Mouse (Mus musculus) kidney, postnatal 0 days (tissue): Measurements from ENCODE around the gene Tasp1. TPM values are rescaled to one million over a fixed set of nuclear protein-coding genes. Genes with fewer than 3 reads are reported as not detected.

Source experiments
- ATAC-seq: fragments of 200-750 bp; cut with Nextera tagmentation; replicated peaks from 2 replicates; pipeline ENCODE4 v1.8.0; 2017; ENCODE audit warnings: low read depth, moderate number of reproducible peaks, moderate TSS enrichment, moderate library complexity; ENCODE audit not compliant: low FRiP score
- DNase-seq: peaks from one replicate; pipeline ENCODE4 v3.0.0-alpha.2; 2016; ENCODE audit warnings: low spot score
- H3K27ac ChIP-seq: fragments of 300-500 bp; sonication (generic); 2 replicates; pipeline ENCODE4 v1.5.1; 2014; ENCODE audit warnings: mild to moderate bottlenecking
- H3K27me3 ChIP-seq: fragments of 300-500 bp; sonication (generic); 2 replicates; pipeline ENCODE4 v1.6.1; 2014; ENCODE audit warnings: low read length, mixed read lengths; ENCODE audit not compliant: insufficient read depth
- H3K36me3 ChIP-seq: fragments of 300-500 bp; sonication (generic); 2 replicates; pipeline ENCODE4 v1.6.1; 2014; ENCODE audit warnings: low read length, mixed read lengths; ENCODE audit not compliant: insufficient read depth
- H3K4me1 ChIP-seq: fragments of 300-500 bp; sonication (generic); replicated peaks from 2 replicates; pipeline ENCODE4 v1.6.1; 2014; ENCODE audit warnings: antibody characterized with exemption, low read length, mixed read lengths; ENCODE audit not compliant: insufficient read depth
- H3K4me2 ChIP-seq: fragments of 300-500 bp; sonication (generic); 2 replicates; pipeline ENCODE4 v1.6.1; 2014; ENCODE audit warnings: mild to moderate bottlenecking, low read length, moderate library complexity, mixed read lengths
- H3K4me3 ChIP-seq: fragments of 300-500 bp; sonication (generic); replicated peaks from 2 replicates; pipeline ENCODE4 v1.5.1; 2014; ENCODE audit warnings: low read depth, low read length
- H3K9ac ChIP-seq: fragments of 300-500 bp; sonication (generic); 2 replicates; pipeline ENCODE4 v1.6.1; 2014; ENCODE audit warnings: low read depth, low read length
- H3K9me3 ChIP-seq: fragments of 300-500 bp; sonication (generic); replicated peaks from 2 replicates; pipeline ENCODE4 v1.6.1; 2016; ENCODE audit warnings: low read length, inconsistent platforms, mixed read lengths
- CTCF ChIP-seq: IDR thresholded peaks from 2 replicates; pipeline ENCODE4 v1.5.1; 2016; ENCODE audit warnings: antibody characterized with exemption, low read depth, mild to moderate bottlenecking, moderate library complexity
- WGBS: fragments of 180-500 bp; shearing (Covaris S2); extraction: QIAGEN DNeasy Blood & Tissue Kit; methylation state at CpG from one replicate; pipeline ENCODE4 v1.1.7; 2014; 5-methylcytosine and 5-hydroxymethylcytosine counted together
- polyA plus RNA-seq: library from polyadenylated mRNA; unstranded; fragments of >200 nt; fragmentation: Nextera tagmentation; extraction: Ambion mirVana; gene quantifications from 2 replicates; pipeline ENCODE4 v1.2.1, GENCODE M21; 2015

Gene Tasp1
- polyA plus RNA-seq, 1 experiment from 2014 or later: 19.1 TPM

DNA sequence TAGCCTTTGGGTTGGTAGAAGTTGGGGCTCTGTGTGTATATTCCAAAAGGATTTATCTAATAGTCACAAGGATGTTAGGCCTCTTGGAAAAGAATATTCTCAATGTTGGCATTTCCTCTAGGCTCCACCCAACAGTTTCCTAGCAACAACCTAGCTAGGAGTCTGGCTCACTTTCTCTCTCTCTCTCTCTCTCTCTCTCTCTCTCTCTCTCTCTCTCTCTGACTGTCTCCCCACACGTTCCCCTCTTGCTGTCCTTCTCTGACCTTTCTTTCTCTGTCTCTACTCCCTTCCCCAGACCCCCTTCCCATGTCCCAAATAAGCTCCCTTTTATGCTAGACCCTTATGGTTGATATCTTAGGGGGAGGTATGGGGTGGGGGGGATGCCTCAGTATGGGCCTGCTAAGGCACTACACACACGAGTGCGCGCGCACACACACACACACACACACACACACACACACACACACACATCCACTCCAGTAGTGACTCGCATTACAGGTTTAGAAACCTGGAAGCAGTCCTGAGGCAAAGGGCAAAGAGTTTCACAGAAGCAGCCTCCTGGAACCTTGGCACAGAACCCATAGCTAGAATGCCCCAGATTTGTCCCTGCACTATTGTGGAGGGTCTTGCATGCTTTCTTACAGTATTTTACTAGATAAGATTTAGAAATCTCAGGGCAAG, 12.1 kb upstream of the Tasp1 start:
- no peaks in the 10 kb centered on the region for H3K36me3 ChIP-seq
- H3K9ac ChIP-seq: no peak overlapping the region
- H3K27me3 ChIP-seq: no peaks in the 10 kb centered on the region
- H3K4me3 ChIP-seq: no peak overlapping the region
- H3K4me1 ChIP-seq: no peaks in the 10 kb centered on the region
- no peak overlapping the region for H3K27ac ChIP-seq
- no peak overlapping the region for H3K4me2 ChIP-seq
- WGBS: 48% methylated on average over 6 of the region's 6 CpGs
- no peak for TF ChIP-seq CTCF
- peak; percentile 75 for ATAC-seq
- no peak for DNase-seq
- no peaks in the 10 kb centered on the region for H3K9me3 ChIP-seq

- H3K27ac ChIP-seq: no peak overlapping the region
- no peak overlapping the region for H3K4me2 ChIP-seq
- WGBS: 36% methylated on average over 1 of the region's 1 CpGs
- no peaks in the 10 kb centered on the region for H3K36me3 ChIP-seq
- H3K27me3 ChIP-seq: no peaks in the 10 kb centered on the region
- no peak overlapping the region for H3K4me3 ChIP-seq
- TF ChIP-seq CTCF: no peak
- no peak for ATAC-seq
- no peak overlapping the region for H3K9ac ChIP-seq
- no peaks in the 10 kb centered on the region for H3K4me1 ChIP-seq
- no peaks in the 10 kb centered on the region for H3K9me3 ChIP-seq
- no peak for DNase-seq
These were observed 10.9 kb upstream of the Tasp1 start for GRCm38 (mm10) chr2:140077476-140077875.

DNA sequence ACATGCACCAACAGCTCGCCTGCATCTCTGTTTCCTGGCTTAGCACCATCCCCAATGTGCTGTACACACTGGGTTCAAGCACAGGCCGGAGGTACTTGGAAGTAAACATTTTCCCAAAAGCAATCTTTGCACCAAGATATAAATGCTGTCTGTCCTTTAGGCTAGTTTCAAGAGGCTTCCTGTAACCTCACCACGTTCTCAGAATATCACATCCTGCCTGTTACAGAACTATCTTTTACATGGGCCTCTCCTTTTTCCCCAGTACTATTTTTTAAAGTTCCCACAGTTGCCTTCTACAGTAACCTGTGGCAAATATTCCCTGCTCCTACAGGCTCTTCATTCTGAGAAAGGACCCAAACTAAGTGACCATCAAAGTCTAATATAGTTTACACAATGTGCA, 8.5 kb upstream of the Tasp1 start:
- Histone ChIP-seq H3K4me2 (no peak overlapping the region), H3K27ac (no peak overlapping the region), H3K36me3 (no peaks in the 10 kb centered on the region), H3K9me3 (no peaks in the 10 kb centered on the region), H3K4me1 (no peaks in the 10 kb centered on the region), H3K9ac (no peak overlapping the region), H3K4me3 (no peak overlapping the region), H3K27me3 (no peaks in the 10 kb centered on the region)
- DNase-seq (no peak), ATAC-seq (no peak)
- TF ChIP-seq CTCF: no peak
- whole genome bisulfite sequencing: 77% methylated on average over 3 of the region's 3 CpGs

GRCm38 (mm10) chr2:140067516-140067915, 911 bp upstream of the Tasp1 start:
- Histone ChIP-seq H3K4me2 (peak overlapping the region; percentile 55), H3K4me1 (0 out of 2 replicates have a peak, but pooled peaks cover 5% of the 10 kb centered on the region), H3K27me3 (no peaks in the 10 kb centered on the region), H3K27ac (no peak overlapping the region), H3K9me3 (no peaks in the 10 kb centered on the region), H3K4me3 (no peak overlapping the region), H3K36me3 (no peaks in the 10 kb centered on the region), H3K9ac (no peak overlapping the region)
- TF ChIP-seq CTCF: no peak
- DNase-seq (no peak), ATAC-seq (no peak)
- 55% methylated on average over 4 of the region's 4 CpGs for WGBS

- peak; percentile 24; the same call in 1 of the 2 replicates for TF ChIP-seq CTCF
- ATAC-seq (no peak), DNase-seq (no peak)
- no peak overlapping the region for H3K27ac ChIP-seq
- no peaks in the 10 kb centered on the region for H3K9me3 ChIP-seq
- 77% methylated on average over 8 of the region's 8 CpGs for WGBS
- H3K36me3 ChIP-seq: no peaks in the 10 kb centered on the region
- H3K4me1 ChIP-seq: 0 out of 2 replicates have a peak, but pooled peaks cover 5% of the 10 kb centered on the region
- H3K4me3 ChIP-seq: peak overlapping the region; percentile 68
- 0 out of 2 replicates have a peak overlapping the region, but pooled peaks have one; percentile 86 for H3K9ac ChIP-seq
- peak overlapping the region; percentile 55 for H3K4me2 ChIP-seq
- no peaks in the 10 kb centered on the region for H3K27me3 ChIP-seq
These were observed 929 bp downstream of the Tasp1 start for GRCm38 (mm10) chr2:140065676-140066075.

GRCm38 (mm10) chr2:140061481-140061880, 5.1 kb downstream of the Tasp1 start:
- H3K4me2 ChIP-seq: no peak overlapping the region
- DNase-seq (no peak), ATAC-seq (no peak)
- H3K9ac ChIP-seq: no peak overlapping the region
- H3K4me1 ChIP-seq: 0 out of 2 replicates have a peak, but pooled peaks cover 5% of the 10 kb centered on the region
- no peaks in the 10 kb centered on the region for H3K9me3 ChIP-seq
- WGBS: 88% methylated on average over 3 of the region's 3 CpGs
- no peak overlapping the region for H3K27ac ChIP-seq
- H3K4me3 ChIP-seq: no peak overlapping the region
- no peak for TF ChIP-seq CTCF
- no peaks in the 10 kb centered on the region for H3K36me3 ChIP-seq
- H3K27me3 ChIP-seq: no peaks in the 10 kb centered on the region
